In genomic region chr2:163062119-163062508, GRCm38 (mm10) we compare ENCODE assay signal across 24 mouse cellular contexts. TPM values are rescaled to one million over a fixed set of nuclear protein-coding genes. Genes with fewer than 3 reads are reported as not detected.
"Had no signal": no experiment of that assay in that cellular context is flagged by ENCODE, and none has a peak within 500 bp of the region (broad histone marks: within the 10 kb centered on the region; RNA-seq: fewer than 3 reads in every experiment).

No protein-coding gene starts in this region.

- DNase-seq: lung, embryonic 14.5 days; lung, postnatal 10 days; lung, postnatal 4 days; midbrain, embryonic 14.5 days; retina, postnatal 1 day; right cerebral cortex, adult 18-20 months; right cerebral cortex, postnatal 25 days; right cerebral cortex, postnatal 4 days; thymus, adult 2 months; thymus, postnatal 25 days; thymus, postnatal 4 days had no signal

- H3K27ac ChIP-seq: midbrain, embryonic 10.5 days; midbrain, embryonic 12.5 days; neural tube, embryonic 13.5 days; neural tube, embryonic 15.5 days; stomach, embryonic 15.5 days; stomach, postnatal 0 days had no signal

- H3K4me2 ChIP-seq: lung, embryonic 14.5 days; midbrain, embryonic 12.5 days; neural tube, embryonic 13.5 days; neural tube, embryonic 15.5 days; stomach, embryonic 15.5 days had no signal

- H3K4me3 ChIP-seq: midbrain, embryonic 10.5 days; midbrain, embryonic 12.5 days; myocyte; neural tube, embryonic 13.5 days; neural tube, embryonic 15.5 days; stomach, embryonic 15.5 days had no signal

- H3K9me3 ChIP-seq: midbrain, embryonic 10.5 days; midbrain, embryonic 12.5 days; neural tube, embryonic 13.5 days; neural tube, embryonic 15.5 days; stomach, embryonic 15.5 days had no signal

- H3K36me3 ChIP-seq: neural tube, embryonic 13.5 days; neural tube, embryonic 15.5 days had no signal

- ATAC-seq: midbrain, embryonic 16.5 days had no signal

- H3K27me3 ChIP-seq: midbrain, embryonic 12.5 days; neural tube, embryonic 13.5 days; neural tube, embryonic 15.5 days; stomach, embryonic 15.5 days had no signal

- H3K9ac ChIP-seq: lung, embryonic 14.5 days; midbrain, embryonic 12.5 days; neural tube, embryonic 13.5 days; neural tube, embryonic 15.5 days; stomach, embryonic 15.5 days had no signal

- H3K4me1 ChIP-seq: midbrain, embryonic 12.5 days; neural tube, embryonic 13.5 days; neural tube, embryonic 15.5 days; stomach, embryonic 15.5 days had no signal

RNA-seq across cellular contexts. Expression of gene Gtsf1l, which starts 25.5 kb away (rescaled TPM):
- total RNA-seq: megakaryocyte, adult 5-6 weeks; megakaryocyte-erythroid progenitor cell, adult 5-6 weeks had no signal
- polyA plus RNA-seq: lung, embryonic 14.5 days; midbrain, embryonic 10.5 days; midbrain, embryonic 12.5 days; midbrain, embryonic 14.5 days; midbrain, embryonic 16.5 days; myocyte; neural tube, embryonic 13.5 days; neural tube, embryonic 15.5 days; small intestine, adult 2 months; spleen, adult 2 months; stomach, embryonic 15.5 days; thymus, adult 2 months; urinary bladder, adult 2 months had no signal
